Mouse (Mus musculus): ENCODE measurements at regions not wholly inside any gene's neighbourhood (a gene's known extent, or its start where the extent isn't known, plus 50 kb on each side); places are given as distances from the start of the nearest gene placed in this dataset.

DNA sequence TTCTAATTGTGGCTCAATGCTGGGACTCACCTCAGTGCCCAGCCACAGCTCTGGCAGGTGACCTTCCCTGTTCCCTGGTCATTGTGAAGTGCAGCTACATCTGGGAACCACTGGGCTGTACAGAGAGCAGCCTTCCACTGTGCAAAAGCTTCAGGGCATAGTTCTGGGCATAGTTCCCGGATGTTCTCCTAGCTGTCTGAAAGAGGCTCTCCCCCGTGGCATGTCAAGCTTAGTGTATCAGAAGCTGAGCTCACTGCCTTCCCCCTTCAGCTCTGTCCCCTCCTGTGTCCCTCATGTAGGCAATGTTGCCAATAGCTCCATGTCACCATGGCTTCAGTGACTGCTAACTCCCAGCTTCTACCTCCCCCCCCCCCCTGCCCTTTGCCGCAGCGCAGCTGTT, 75.1 kb downstream of the Foxb1 start:
- H3K79me2 ChIP-seq (ENCODE audit: control insufficient read depth, insufficient read depth, low read length, poor library complexity), result no peaks in the 10 kb centered on the region
- DNase-seq (ENCODE audit: low read depth, low spot score), result no peak
- H3K4me3 ChIP-seq (ENCODE audit: control insufficient read depth in 1 of 2, insufficient read depth in 1 of 2, low read depth in 2 of 2, low read length in 2 of 2), result no peak overlapping the region
- TF ChIP-seq E2F4 (IDR thresholded peaks at IDR 0.05; ENCODE audit: borderline replicate concordance, low read depth, low read length), result no peak
- no peak for TF ChIP-seq MYC (IDR thresholded peaks at IDR 0.05; ENCODE audit: low read depth, low read length)
- TF ChIP-seq MAZ (IDR thresholded peaks at IDR 0.05; ENCODE audit: low read depth, low read length), result no peak
- no peak for TF ChIP-seq ELF1 (IDR thresholded peaks at IDR 0.05; ENCODE audit: low read depth, low read length)
- no peak for TF ChIP-seq MAX (IDR thresholded peaks at IDR 0.05; ENCODE audit: low read length)
- TF ChIP-seq POLR2A (IDR thresholded peaks at IDR 0.05; ENCODE audit: control insufficient read depth in 1 of 2, insufficient read depth in 1 of 2, low read depth in 1 of 2, low read length in 2 of 2, poor library complexity in 1 of 2), result no peak
- TF ChIP-seq MYB (IDR thresholded peaks at IDR 0.05; ENCODE audit: low read depth, low read length), result no peak
- TF ChIP-seq POLR2AphosphoS5 (IDR thresholded peaks at IDR 0.05; ENCODE audit: borderline replicate concordance, low read depth, low read length), result no peak
- no peak for TF ChIP-seq SIN3A (IDR thresholded peaks at IDR 0.05; ENCODE audit: low read length)
- TF ChIP-seq KAT2A (conservative IDR thresholded peaks at IDR 0.05; ENCODE audit: low read depth, low read length), result no peak
- TF ChIP-seq POLR2AphosphoS2 (IDR thresholded peaks at IDR 0.05; ENCODE audit: low read length), result no peak
- TF ChIP-seq GATA1 (IDR thresholded peaks at IDR 0.05; ENCODE audit: low read depth, low read length), result no peak
- TF ChIP-seq CHD2 (IDR thresholded peaks at IDR 0.05; ENCODE audit: low read length), result no peak
- no peak for TF ChIP-seq MAFK (IDR thresholded peaks at IDR 0.05; ENCODE audit: borderline replicate concordance, low read depth, low read length)
- TF ChIP-seq GABPA (IDR thresholded peaks at IDR 0.05; ENCODE audit: low read depth, low read length), result no peak
- no peak for TF ChIP-seq CHD1 (IDR thresholded peaks at IDR 0.05; ENCODE audit: low read depth, low read length)
- no peak for TF ChIP-seq RCOR1 (IDR thresholded peaks at IDR 0.05; ENCODE audit: low read depth, low read length)
- no peaks in the 10 kb centered on the region for H3K9me3 ChIP-seq (replicated peaks; ENCODE audit: insufficient read depth, low read length)
- H3K36me3 ChIP-seq (ENCODE audit: control insufficient read depth in 1 of 2, insufficient read depth in 2 of 2, low read length in 2 of 2), result no peaks in the 10 kb centered on the region
- H3K27ac ChIP-seq (ENCODE audit: control insufficient read depth, low read depth, low read length), result no peak overlapping the region
- no peaks in the 10 kb centered on the region for H3K4me1 ChIP-seq (ENCODE audit: control insufficient read depth in 1 of 2, insufficient read depth in 2 of 2, low read length in 2 of 2)
- no peaks in the 10 kb centered on the region for H3K27me3 ChIP-seq (ENCODE audit: control insufficient read depth in 1 of 2, insufficient read depth in 2 of 2, low read length in 2 of 2)
- H3K9ac ChIP-seq (ENCODE audit: control insufficient read depth, low read depth, low read length, poor library complexity, severe bottlenecking), result no peak overlapping the region

DNA sequence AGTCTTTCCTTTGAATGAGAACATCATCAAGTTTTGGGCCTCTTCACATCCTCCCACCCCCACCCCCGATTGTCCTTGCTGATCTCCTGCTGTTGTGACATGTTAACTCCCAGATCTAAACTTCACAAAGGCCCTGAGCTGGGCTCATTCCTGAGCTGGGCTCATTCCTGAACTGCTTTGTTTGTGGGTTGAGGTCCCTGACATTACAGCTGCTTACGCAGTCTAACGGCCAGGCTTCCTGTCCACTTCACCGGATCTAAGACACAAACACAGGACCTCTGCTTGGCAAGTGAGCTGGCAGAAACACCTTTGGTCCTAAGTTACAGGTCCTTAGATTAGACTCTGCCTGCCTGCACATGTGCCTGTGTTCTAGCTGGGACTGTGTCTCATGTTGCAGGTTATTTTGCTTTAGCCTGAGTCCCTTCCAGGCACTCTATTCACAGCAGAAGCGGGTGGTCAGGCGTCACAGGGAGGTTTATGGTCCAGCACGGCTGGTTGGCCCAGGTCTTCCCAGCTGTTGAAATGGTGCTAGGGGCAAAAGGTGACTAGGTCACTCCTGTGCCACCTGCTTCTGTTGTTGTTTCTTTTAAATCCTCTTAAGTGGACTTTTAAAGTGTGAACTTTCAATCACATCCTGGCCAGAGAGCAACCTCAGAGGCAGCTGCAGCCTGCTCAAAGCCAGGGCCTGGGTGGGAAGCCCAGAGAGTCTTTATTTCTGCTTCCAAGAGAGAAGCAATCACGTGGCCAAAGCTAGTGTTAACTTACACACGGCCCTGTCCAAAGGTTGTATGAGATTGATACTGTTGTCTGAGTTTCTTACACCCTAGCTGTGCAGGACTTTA, 79.1 kb downstream of the Foxb1 start:
- Histone ChIP-seq H3K4me3 (ENCODE audit: control insufficient read depth in 1 of 2, insufficient read depth in 1 of 2, low read depth in 2 of 2, low read length in 2 of 2) (no peak overlapping the region), H3K36me3 (ENCODE audit: control insufficient read depth in 1 of 2, insufficient read depth in 2 of 2, low read length in 2 of 2) (no peaks in the 10 kb centered on the region), H3K27me3 (ENCODE audit: control insufficient read depth in 1 of 2, insufficient read depth in 2 of 2, low read length in 2 of 2) (no peaks in the 10 kb centered on the region), H3K79me2 (ENCODE audit: control insufficient read depth, insufficient read depth, low read length, poor library complexity) (no peaks in the 10 kb centered on the region), H3K9me3 (replicated peaks; ENCODE audit: insufficient read depth, low read length) (no peaks in the 10 kb centered on the region), H3K4me1 (ENCODE audit: control insufficient read depth in 1 of 2, insufficient read depth in 2 of 2, low read length in 2 of 2) (no peaks in the 10 kb centered on the region), H3K9ac (ENCODE audit: control insufficient read depth, low read depth, low read length, poor library complexity, severe bottlenecking) (no peak overlapping the region), H3K27ac (ENCODE audit: control insufficient read depth, low read depth, low read length) (no peak overlapping the region)
- TF ChIP-seq NRF1 (IDR thresholded peaks at IDR 0.05; ENCODE audit: insufficient read depth, low read depth, low read length, poor library complexity, severe bottlenecking) (no peak), POLR2AphosphoS5 (IDR thresholded peaks at IDR 0.05; ENCODE audit: borderline replicate concordance, low read depth, low read length) (no peak), CHD1 (IDR thresholded peaks at IDR 0.05; ENCODE audit: low read depth, low read length) (no peak), E2F4 (IDR thresholded peaks at IDR 0.05; ENCODE audit: borderline replicate concordance, low read depth, low read length) (no peak), MAZ (IDR thresholded peaks at IDR 0.05; ENCODE audit: low read depth, low read length) (no peak), HCFC1 (IDR thresholded peaks at IDR 0.05; ENCODE audit: low read depth, low read length) (no peak), ZC3H11A (IDR thresholded peaks at IDR 0.05; ENCODE audit: low read depth, low read length) (no peak), SIN3A (IDR thresholded peaks at IDR 0.05; ENCODE audit: low read length) (no peak), UBTF (IDR thresholded peaks at IDR 0.05; ENCODE audit: borderline replicate concordance, insufficient read depth, low read depth, low read length) (no peak), POLR2AphosphoS2 (IDR thresholded peaks at IDR 0.05; ENCODE audit: low read length) (no peak), JUND (IDR thresholded peaks at IDR 0.05; ENCODE audit: low read depth, low read length) (no peak), ZMIZ1 (IDR thresholded peaks at IDR 0.05; ENCODE audit: low read depth, low read length) (no peak)
- DNase-seq (ENCODE audit: low read depth, low spot score), result no peak

Measured in MEL (cell line).